Mouse (Mus musculus): ENCODE measurements around the gene Phb2. TPM values are rescaled to one million over a fixed set of nuclear protein-coding genes. Genes with fewer than 3 reads are reported as not detected.

Gene Phb2
- polyA plus RNA-seq (2014; fragmentation: Nextera tagmentation; extraction: Ambion mirVana), result 242 and 258 TPM in 2 replicates

DNA sequence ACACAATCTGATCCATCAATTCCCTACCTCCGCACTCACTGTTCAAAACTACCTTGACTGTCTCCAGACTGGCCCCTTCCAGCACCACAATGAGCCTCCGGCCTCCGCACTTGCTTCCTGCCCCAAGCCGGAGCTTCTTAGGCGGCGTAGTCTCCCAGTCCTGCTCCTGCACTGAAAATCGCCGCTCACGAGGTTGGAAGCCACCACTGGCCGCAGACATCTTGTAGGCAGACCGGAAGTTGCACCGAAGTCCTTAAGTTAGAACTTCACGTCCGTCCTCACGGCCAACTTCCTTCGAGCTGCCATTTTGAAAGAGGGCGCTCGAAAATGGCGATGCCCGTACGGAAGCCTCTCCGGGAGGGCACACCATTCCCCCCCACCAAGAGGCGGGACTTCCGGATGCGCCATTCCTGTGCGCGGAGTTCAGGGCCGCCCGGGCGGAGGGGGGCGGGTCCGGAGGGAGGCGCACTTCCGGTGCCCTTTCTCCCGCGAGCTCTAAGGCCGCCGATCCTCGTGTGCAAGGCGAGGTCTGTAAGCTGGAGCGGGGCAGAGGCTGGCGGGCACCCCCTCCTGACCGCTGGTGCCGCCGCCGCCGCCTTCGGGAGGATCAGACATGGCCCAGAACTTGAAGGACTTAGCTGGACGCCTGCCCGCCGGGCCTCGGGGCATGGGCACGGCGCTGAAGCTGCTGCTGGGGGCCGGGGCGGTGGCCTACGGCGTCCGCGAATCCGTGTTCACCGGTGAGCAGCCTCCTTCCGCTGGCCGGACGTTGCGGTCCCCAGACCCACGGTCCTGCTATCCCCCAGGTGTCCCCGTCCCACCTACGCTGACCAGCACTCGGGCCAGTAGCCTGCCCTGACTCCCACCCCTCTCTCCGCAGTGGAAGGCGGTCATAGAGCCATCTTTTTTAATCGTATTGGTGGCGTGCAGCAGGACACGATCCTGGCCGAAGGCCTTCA, at the start of gene Phb2, which contains the start of gene Emg1:
Phb2 (plus strand) TSS at position 513 of the 959 bp plus-strand sequence.
Emg1 (minus strand) TSS at position 355 of the 959 bp plus-strand sequence.
- Histone ChIP-seq H3K4me3 (ENCODE audit: low read depth, low read length) (peak within 1 kb of the TSS; percentile 67), H3K9ac (replicated peaks; ENCODE audit: low read depth, low read length) (peak within 1 kb of the TSS; percentile 71), H3K36me3 (ENCODE audit: control insufficient read depth, insufficient read depth, low read length) (peaks cover 26% of the 10 kb centered on the region), H3K27me3 (ENCODE audit: control insufficient read depth, insufficient read depth, low read length) (no peaks in the 10 kb centered on the region), H3K4me1 (ENCODE audit: control insufficient read depth, insufficient read depth, low read length) (peaks cover 17% of the 10 kb centered on the region), H3K9me3 (ENCODE audit: control insufficient read depth, low read length) (no peaks in the 10 kb centered on the region), H3K27ac (ENCODE audit: low read depth, low read length) (peak within 1 kb of the TSS; percentile 60; the same call in 1 of the 2 replicates), H3K4me2 (ENCODE audit: low read depth, low read length) (peak within 1 kb of the TSS; percentile 96)
- ATAC-seq (ENCODE audit: low read depth), result peak; percentile 97
- WGBS, result under 1% methylated on average over 68 of the region's 76 CpGs

DNA sequence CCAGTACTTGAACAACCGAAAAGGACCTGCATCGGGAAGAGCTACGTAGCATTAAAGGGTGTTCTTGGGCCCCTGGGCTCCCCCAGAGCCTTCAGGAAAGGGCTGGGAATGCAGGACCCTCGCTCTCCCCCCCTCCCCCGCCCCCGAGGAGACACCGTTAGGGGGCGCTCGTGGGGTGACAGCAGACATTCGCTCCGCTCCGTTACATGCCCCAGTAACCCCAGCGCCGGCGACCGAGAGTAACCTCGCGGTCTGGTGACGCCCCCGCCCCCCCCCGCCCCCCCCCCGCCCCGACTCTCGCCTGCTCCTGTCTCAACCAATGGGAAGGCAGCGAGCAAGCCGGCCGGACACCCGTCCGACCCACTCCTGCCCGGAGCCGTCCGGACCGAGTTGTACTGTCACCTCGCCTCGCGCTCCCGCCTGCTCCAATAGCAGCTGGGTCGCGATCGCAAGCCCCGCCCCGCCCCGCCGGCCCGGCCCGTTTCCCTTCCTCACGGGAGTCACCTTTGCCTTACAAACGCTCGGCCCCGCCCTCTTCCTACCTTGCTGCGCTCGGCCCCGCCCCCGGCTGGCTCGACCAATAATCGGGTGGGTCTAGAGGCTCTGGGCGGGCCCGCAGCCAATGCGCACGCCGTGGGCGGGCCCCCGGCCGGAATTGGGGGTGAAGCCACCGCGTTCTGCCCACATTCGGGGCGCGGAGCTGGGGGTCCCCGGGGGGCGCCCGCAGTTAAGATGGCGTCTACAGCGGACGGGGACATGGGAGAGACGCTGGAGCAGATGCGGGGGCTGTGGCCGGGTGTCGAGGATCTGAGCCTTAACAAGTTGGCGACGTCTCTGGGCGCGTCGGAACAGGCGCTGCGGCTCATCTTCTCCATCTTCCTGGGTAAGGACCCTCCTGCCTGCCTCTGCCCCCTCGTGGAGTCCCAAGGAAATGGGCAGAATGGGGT, 49.4 kb upstream of the Phb2 start, which contains the start of gene Lpcat3:
Lpcat3 (plus strand) TSS at position 551 of the 947 bp plus-strand sequence.
- Histone ChIP-seq H3K9me3 (ENCODE audit: control insufficient read depth, low read length) (no peaks in the 10 kb centered on the region), H3K4me2 (ENCODE audit: low read depth, low read length) (peak within 1 kb of the TSS; percentile 66), H3K4me1 (ENCODE audit: control insufficient read depth, insufficient read depth, low read length) (no peaks in the 10 kb centered on the region), H3K27me3 (ENCODE audit: control insufficient read depth, insufficient read depth, low read length) (no peaks in the 10 kb centered on the region), H3K9ac (replicated peaks; ENCODE audit: low read depth, low read length) (peak within 1 kb of the TSS; percentile 56), H3K27ac (ENCODE audit: low read depth, low read length) (peak within 1 kb of the TSS; percentile 74), H3K4me3 (ENCODE audit: low read depth, low read length) (peak within 1 kb of the TSS; percentile 68), H3K36me3 (ENCODE audit: control insufficient read depth, insufficient read depth, low read length) (no peaks in the 10 kb centered on the region)
- WGBS, result under 1% methylated on average over 70 of the region's 87 CpGs
- peak; percentile 97 for ATAC-seq (ENCODE audit: low read depth)

DNA sequence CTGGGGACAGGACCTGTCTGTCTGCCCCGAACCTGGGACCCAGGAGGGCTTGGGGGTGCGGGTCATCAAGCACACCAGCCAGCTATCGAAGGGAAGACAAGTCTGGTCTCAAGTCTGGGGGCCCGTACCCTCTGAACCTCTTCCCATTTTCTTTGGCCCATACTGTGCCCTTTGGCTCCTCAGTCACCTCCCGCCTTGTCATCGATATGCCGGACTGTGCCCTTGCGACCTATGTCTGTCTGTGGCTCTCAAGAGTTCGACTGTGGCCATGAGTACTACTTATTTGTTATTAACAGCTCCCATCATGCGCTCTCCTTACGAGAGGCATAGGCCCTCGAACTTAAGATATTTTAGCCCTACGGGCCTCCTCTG, 48.7 kb upstream of the Phb2 start:
- no peaks in the 10 kb centered on the region for H3K4me1 ChIP-seq (ENCODE audit: control insufficient read depth, insufficient read depth, low read length)
- peak overlapping the region; percentile 74 for H3K27ac ChIP-seq (ENCODE audit: low read depth, low read length)
- 19% methylated on average over 13 of the region's 13 CpGs for WGBS
- ATAC-seq (ENCODE audit: low read depth), result no peak
- H3K9me3 ChIP-seq (ENCODE audit: control insufficient read depth, low read length), result no peaks in the 10 kb centered on the region
- peak overlapping the region; percentile 56 for H3K9ac ChIP-seq (replicated peaks; ENCODE audit: low read depth, low read length)
- H3K27me3 ChIP-seq (ENCODE audit: control insufficient read depth, insufficient read depth, low read length), result no peaks in the 10 kb centered on the region
- H3K4me3 ChIP-seq (ENCODE audit: low read depth, low read length), result peak overlapping the region; percentile 68
- peak overlapping the region; percentile 66 for H3K4me2 ChIP-seq (ENCODE audit: low read depth, low read length)
- H3K36me3 ChIP-seq (ENCODE audit: control insufficient read depth, insufficient read depth, low read length), result no peaks in the 10 kb centered on the region

DNA sequence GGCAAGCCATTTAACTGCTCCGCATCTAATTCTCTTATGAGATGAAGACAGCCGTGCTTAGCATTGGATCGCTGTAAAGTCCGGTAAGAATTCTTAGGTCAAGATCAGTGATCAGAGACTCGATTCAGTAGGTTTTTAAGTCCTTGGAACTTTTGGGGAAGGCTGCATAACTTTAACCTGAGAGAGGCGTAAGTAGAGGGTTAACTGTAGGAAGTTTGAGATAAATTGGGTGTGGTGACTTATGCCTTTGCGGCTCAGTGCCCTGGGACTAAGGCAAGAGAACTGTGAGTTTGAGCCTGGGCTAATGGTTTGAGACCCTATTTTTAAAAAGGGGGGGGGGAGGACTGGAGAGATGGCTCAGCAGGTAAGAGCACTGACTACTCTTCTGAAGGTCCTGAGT, 47.9 kb upstream of the Phb2 start:
- H3K36me3 ChIP-seq (ENCODE audit: control insufficient read depth, insufficient read depth, low read length), result no peaks in the 10 kb centered on the region
- no peaks in the 10 kb centered on the region for H3K4me1 ChIP-seq (ENCODE audit: control insufficient read depth, insufficient read depth, low read length)
- ATAC-seq (ENCODE audit: low read depth), result no peak
- H3K9ac ChIP-seq (replicated peaks; ENCODE audit: low read depth, low read length), result no peak overlapping the region
- 84% methylated on average over 7 of the region's 7 CpGs for WGBS
- no peaks in the 10 kb centered on the region for H3K27me3 ChIP-seq (ENCODE audit: control insufficient read depth, insufficient read depth, low read length)
- no peak overlapping the region for H3K4me3 ChIP-seq (ENCODE audit: low read depth, low read length)
- H3K27ac ChIP-seq (ENCODE audit: low read depth, low read length), result no peak overlapping the region
- no peaks in the 10 kb centered on the region for H3K9me3 ChIP-seq (ENCODE audit: control insufficient read depth, low read length)
- H3K4me2 ChIP-seq (ENCODE audit: low read depth, low read length), result no peak overlapping the region

DNA sequence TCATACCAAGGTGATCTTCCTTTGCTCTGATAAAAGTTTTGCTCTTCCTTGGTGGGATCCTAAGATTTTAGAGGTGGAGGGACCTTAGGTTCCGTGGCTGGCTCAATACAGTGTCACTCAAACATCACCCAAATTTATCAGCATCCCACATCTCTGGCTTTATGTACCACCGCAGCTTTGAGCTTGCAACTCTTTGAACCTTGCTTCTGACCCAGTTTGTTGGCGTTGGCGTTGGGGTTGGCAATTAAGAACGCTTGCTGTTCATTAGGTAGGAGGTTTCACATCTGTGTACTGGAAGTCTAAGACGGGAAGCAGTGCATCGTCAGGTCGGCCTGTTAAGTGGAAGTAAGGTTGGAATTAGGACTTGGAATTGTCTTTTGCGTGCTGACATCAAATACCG, 47.1 kb upstream of the Phb2 start:
- WGBS, result 95% methylated on average over 10 of the region's 10 CpGs
- Histone ChIP-seq H3K4me3 (ENCODE audit: low read depth, low read length) (no peak overlapping the region), H3K9ac (replicated peaks; ENCODE audit: low read depth, low read length) (no peak overlapping the region), H3K36me3 (ENCODE audit: control insufficient read depth, insufficient read depth, low read length) (no peaks in the 10 kb centered on the region), H3K4me2 (ENCODE audit: low read depth, low read length) (no peak overlapping the region), H3K27ac (ENCODE audit: low read depth, low read length) (no peak overlapping the region), H3K4me1 (ENCODE audit: control insufficient read depth, insufficient read depth, low read length) (no peaks in the 10 kb centered on the region), H3K27me3 (ENCODE audit: control insufficient read depth, insufficient read depth, low read length) (no peaks in the 10 kb centered on the region), H3K9me3 (ENCODE audit: control insufficient read depth, low read length) (no peaks in the 10 kb centered on the region)
- ATAC-seq (ENCODE audit: low read depth), result no peak

DNA sequence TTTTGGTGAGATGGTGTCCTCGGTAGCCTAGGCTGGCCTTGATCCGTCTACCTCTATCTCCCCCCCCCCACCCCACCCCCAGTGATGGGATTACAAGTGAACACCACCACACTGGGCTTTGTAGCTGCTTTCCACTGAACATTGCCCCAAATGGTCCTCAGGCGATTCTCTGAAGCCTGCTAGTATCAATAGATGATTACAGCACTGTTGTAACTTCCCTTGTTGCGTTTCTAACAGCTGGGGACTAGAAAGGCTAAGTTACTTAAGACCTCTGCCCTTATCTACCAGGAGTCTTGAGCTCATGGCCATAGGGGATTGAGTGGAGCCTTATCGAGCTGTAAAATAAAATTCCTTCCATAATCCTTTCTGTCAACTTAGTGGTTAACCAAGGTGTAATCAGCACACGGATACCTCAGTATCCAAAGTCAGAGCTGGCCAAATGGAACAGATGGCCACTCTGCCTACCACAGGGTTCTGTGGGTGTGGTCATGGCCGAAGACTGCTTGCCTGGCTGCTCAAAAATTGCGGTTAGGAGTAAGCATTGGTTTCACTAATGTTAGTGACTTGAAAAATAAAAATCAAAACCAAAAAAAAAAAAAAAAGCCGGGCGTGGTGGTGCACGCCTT, 42.8 kb upstream of the Phb2 start:
- Histone ChIP-seq H3K9me3 (ENCODE audit: control insufficient read depth, low read length) (no peaks in the 10 kb centered on the region), H3K4me2 (ENCODE audit: low read depth, low read length) (no peak overlapping the region), H3K27ac (ENCODE audit: low read depth, low read length) (no peak overlapping the region), H3K4me1 (ENCODE audit: control insufficient read depth, insufficient read depth, low read length) (no peaks in the 10 kb centered on the region), H3K4me3 (ENCODE audit: low read depth, low read length) (no peak overlapping the region), H3K36me3 (ENCODE audit: control insufficient read depth, insufficient read depth, low read length) (no peaks in the 10 kb centered on the region), H3K27me3 (ENCODE audit: control insufficient read depth, insufficient read depth, low read length) (no peaks in the 10 kb centered on the region), H3K9ac (replicated peaks; ENCODE audit: low read depth, low read length) (no peak overlapping the region)
- no peak for ATAC-seq (ENCODE audit: low read depth)
- WGBS, result 87% methylated on average over 11 of the region's 11 CpGs

DNA sequence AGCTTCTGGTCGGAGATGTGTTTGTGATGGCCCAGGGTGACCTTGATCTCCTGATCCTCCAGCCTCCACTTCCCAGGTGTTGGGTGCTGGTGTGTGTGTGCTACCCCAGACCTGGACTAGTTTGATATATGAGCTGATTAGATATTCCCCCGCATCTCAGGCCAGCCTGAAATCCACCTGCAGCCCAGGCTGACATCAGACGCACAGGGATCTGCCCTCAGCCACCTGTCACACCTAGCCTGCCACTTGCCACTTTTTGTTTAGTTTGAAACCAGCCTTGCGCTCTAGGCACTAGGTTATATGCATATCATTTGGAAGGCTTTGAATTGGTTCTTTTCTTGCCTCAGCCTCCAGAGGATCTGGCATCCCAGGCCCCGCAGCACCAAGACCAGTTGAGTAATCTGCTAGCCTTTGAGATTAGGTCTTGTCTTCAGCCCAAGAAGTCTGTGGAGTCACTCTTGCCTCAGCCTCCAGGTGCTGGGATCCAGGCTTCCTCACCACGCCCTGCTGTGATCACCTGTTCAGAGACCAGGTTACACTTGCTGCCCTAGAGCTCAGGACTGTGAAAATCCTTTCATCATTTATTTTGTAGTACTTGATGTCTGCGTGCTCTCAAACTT, 41.7 kb upstream of the Phb2 start:
- Histone ChIP-seq H3K4me2 (ENCODE audit: low read depth, low read length) (no peak overlapping the region), H3K27ac (ENCODE audit: low read depth, low read length) (no peak overlapping the region), H3K9ac (replicated peaks; ENCODE audit: low read depth, low read length) (no peak overlapping the region), H3K4me1 (ENCODE audit: control insufficient read depth, insufficient read depth, low read length) (no peaks in the 10 kb centered on the region), H3K27me3 (ENCODE audit: control insufficient read depth, insufficient read depth, low read length) (no peaks in the 10 kb centered on the region), H3K9me3 (ENCODE audit: control insufficient read depth, low read length) (no peaks in the 10 kb centered on the region), H3K36me3 (ENCODE audit: control insufficient read depth, insufficient read depth, low read length) (no peaks in the 10 kb centered on the region), H3K4me3 (ENCODE audit: low read depth, low read length) (no peak overlapping the region)
- ATAC-seq (ENCODE audit: low read depth), result no peak
- WGBS, result 97% methylated on average over 7 of the region's 7 CpGs

DNA sequence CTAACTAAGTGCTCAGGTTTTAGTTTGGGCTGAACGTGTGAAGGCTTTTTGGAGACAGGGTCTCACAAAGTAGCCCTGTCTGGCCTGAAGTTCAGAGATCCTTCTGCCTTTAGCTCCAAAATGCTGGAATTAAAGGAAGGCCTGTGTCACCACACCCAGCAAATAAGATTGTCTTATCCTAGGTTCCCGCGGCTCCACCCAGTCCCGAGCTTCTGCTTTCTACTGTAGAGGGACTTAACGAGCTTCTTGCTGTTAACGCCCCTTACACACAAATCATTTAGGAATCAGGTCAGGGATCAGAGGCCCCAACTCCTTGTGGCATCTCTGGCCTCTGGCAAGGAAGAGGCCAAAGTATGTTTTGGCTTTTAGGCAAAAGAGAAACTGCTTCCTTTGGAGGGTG, 40.0 kb upstream of the Phb2 start:
- Histone ChIP-seq H3K4me2 (ENCODE audit: low read depth, low read length) (no peak overlapping the region), H3K9me3 (ENCODE audit: control insufficient read depth, low read length) (no peaks in the 10 kb centered on the region), H3K9ac (replicated peaks; ENCODE audit: low read depth, low read length) (no peak overlapping the region), H3K36me3 (ENCODE audit: control insufficient read depth, insufficient read depth, low read length) (no peaks in the 10 kb centered on the region), H3K4me3 (ENCODE audit: low read depth, low read length) (no peak overlapping the region), H3K4me1 (ENCODE audit: control insufficient read depth, insufficient read depth, low read length) (no peaks in the 10 kb centered on the region), H3K27ac (ENCODE audit: low read depth, low read length) (no peak overlapping the region), H3K27me3 (ENCODE audit: control insufficient read depth, insufficient read depth, low read length) (no peaks in the 10 kb centered on the region)
- ATAC-seq (ENCODE audit: low read depth), result no peak
- 76% methylated on average over 6 of the region's 6 CpGs for WGBS
